Mouse (Mus musculus) intestine, embryonic 15.5 days (tissue): Measurements from ENCODE around the gene Efr3b. TPM values are rescaled to one million over a fixed set of nuclear protein-coding genes. Genes with fewer than 3 reads are reported as not detected.
"Not testable (repeated sequence)": the region's sequence is repeated elsewhere in the genome, so short reads cannot be mapped to it uniquely, and the experiment has no call there.

Experiments used
- ATAC-seq: fragments of 200-750 bp; cut with Nextera tagmentation; 2 replicates; pipeline ENCODE4 v1.8.0; 2017; ENCODE audit warnings: moderate TSS enrichment, moderate library complexity
- H3K27ac ChIP-seq: fragments of 300-500 bp; sonication (generic); 2 replicates; pipeline ENCODE4 v1.5.1; 2015; ENCODE audit warnings: mild to moderate bottlenecking, inconsistent platforms
- H3K27me3 ChIP-seq: fragments of 300-500 bp; sonication (generic); replicated peaks from 2 replicates; pipeline ENCODE4 v1.6.1; 2015; ENCODE audit warnings: inconsistent platforms
- H3K36me3 ChIP-seq: fragments of 300-500 bp; sonication (generic); 2 replicates; pipeline ENCODE4 v1.6.1; 2015; ENCODE audit warnings: inconsistent platforms
- H3K4me1 ChIP-seq: fragments of 300-500 bp; sonication (generic); replicated peaks from 2 replicates; pipeline ENCODE4 v1.6.1; 2015; ENCODE audit warnings: inconsistent platforms
- H3K4me2 ChIP-seq: fragments of 300-500 bp; sonication (generic); replicated peaks from 2 replicates; pipeline ENCODE4 v1.6.1; 2015; ENCODE audit warnings: mild to moderate bottlenecking, inconsistent platforms
- H3K4me3 ChIP-seq: fragments of 300-500 bp; sonication (generic); replicated peaks from 2 replicates; pipeline ENCODE4 v1.5.1; 2015; ENCODE audit warnings: inconsistent platforms
- H3K9ac ChIP-seq: fragments of 300-500 bp; sonication (generic); 2 replicates; pipeline ENCODE4 v1.6.1; 2015; ENCODE audit warnings: inconsistent platforms
- H3K9me3 ChIP-seq: fragments of 300-500 bp; sonication (generic); 2 replicates; pipeline ENCODE4 v1.6.1; 2016; ENCODE audit warnings: inconsistent platforms
- WGBS: fragments of 180-500 bp; shearing (Covaris S2); methylation state at CpG from one replicate; pipeline ENCODE4 v1.1.7; 2015; 5-methylcytosine and 5-hydroxymethylcytosine counted together
- polyA plus RNA-seq: library from polyadenylated mRNA; unstranded; fragments of >200 nt; fragmentation: Nextera tagmentation; extraction: Ambion mirVana; gene quantifications from 2 replicates; pipeline ENCODE4 v1.2.1, GENCODE M21; 2015

Gene Efr3b
- polyA plus RNA-seq, 1 experiment from 2014 or later, result 3.0 TPM

DNA sequence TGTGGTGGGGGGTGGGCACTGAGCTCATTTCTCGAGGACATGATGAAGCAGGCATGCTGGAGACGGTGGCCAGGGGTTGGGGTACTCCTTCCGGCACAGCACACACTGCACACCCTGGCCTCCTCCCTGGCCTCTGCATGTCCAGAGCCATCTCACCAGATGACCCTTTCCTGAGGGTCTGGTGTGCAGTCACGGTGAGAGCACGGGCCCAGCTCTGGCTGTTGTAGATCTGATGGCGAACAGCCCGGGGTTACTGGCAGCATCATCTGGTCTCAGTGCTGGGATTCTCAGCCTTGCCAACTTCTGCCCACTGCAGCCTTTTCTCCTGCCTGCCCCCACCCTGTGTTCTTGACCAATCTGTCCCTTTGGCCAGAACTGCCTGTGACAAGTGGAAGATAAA, 32.6 kb downstream of the Efr3b start:
- no peak overlapping the region for H3K4me3 ChIP-seq

DNA sequence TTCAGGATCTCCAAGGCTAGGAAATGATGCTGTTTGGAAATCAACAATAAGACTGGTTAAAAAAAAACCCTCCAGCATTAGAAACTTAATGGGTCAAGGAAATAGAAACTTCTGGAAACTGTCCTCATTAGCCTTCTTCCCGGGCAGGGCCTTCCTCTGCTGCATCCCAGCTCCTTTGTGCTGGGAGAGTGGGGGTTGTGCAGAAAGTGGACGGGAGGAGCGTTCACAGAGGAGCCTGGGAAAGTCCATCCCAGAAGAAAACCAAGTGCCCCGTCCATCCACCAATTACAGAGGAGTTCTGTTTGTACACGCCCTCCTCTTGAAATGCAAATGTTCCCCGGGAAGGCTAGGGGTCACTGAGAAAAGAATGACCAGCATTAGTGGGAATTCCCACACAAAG, 34.1 kb downstream of the Efr3b start:
- Histone ChIP-seq H3K27me3 (no peaks in the 10 kb centered on the region), H3K36me3 (no peaks in the 10 kb centered on the region), H3K27ac (no peak overlapping the region), H3K4me3 (no peak overlapping the region), H3K4me2 (no peak overlapping the region), H3K9me3 (no peaks in the 10 kb centered on the region), H3K4me1 (peaks cover 11% of the 10 kb centered on the region), H3K9ac (no peak overlapping the region)
- WGBS, result 27% methylated on average over 6 of the region's 6 CpGs
- no peak for ATAC-seq

More for the DNA sequence above, 32.6 kb downstream of the Efr3b start:
- no peak overlapping the region for H3K4me2 ChIP-seq
- no peaks in the 10 kb centered on the region for H3K27me3 ChIP-seq
- H3K4me1 ChIP-seq, result peaks cover 11% of the 10 kb centered on the region
- no peak overlapping the region for H3K9ac ChIP-seq
- 79% methylated on average over 7 of the region's 7 CpGs for WGBS
- no peak for ATAC-seq
- no peaks in the 10 kb centered on the region for H3K9me3 ChIP-seq
- no peak overlapping the region for H3K27ac ChIP-seq
- H3K36me3 ChIP-seq, result no peaks in the 10 kb centered on the region

DNA sequence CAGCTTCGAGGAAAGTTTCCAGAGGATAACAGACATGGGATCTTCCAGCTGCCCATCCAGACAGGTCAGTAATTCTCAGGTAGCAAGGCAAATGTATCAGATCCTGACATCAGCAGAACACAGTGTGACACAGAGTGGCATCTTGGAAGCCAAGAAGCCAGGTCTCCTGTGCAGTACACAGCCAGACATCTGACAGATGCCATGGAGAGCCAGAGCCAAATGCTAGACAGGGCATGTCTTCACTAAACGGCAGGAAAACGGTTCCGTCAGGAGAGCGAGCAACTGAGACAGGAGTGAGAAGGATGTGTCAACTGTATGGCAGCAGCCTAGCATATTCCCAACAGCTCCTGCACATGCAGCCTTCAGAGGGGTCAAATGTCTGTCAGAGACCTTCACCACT, 38.3 kb downstream of the Efr3b start:
- Histone ChIP-seq H3K36me3 (no peaks in the 10 kb centered on the region), H3K9me3 (no peaks in the 10 kb centered on the region), H3K27ac (no peak overlapping the region), H3K4me3 (no peak overlapping the region), H3K9ac (no peak overlapping the region), H3K4me2 (no peak overlapping the region), H3K27me3 (no peaks in the 10 kb centered on the region), H3K4me1 (no peaks in the 10 kb centered on the region)
- 88% methylated on average over 5 of the region's 5 CpGs for WGBS
- no peak for ATAC-seq

DNA sequence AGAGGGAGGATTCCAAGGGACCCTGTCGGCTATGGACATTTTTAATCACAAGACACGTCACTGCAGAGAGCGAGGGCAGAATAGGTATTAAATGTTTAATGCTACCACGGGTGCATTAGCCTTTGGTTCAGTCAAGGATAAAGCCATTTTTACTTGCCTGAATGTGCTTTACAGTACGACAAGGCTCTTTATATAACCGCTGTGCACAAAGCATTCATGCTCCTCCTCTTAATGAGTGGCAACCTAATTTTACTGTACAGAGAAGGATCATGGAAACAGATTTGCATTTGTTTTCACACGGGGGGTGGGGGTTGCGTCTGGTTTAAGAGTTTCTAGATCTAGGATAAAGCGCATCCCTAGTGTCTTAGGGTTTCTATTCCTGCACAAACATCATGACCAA, 42.0 kb downstream of the Efr3b start:
- no peak for ATAC-seq
- no peak overlapping the region for H3K4me3 ChIP-seq
- 83% methylated on average over 9 of the region's 9 CpGs for WGBS

DNA sequence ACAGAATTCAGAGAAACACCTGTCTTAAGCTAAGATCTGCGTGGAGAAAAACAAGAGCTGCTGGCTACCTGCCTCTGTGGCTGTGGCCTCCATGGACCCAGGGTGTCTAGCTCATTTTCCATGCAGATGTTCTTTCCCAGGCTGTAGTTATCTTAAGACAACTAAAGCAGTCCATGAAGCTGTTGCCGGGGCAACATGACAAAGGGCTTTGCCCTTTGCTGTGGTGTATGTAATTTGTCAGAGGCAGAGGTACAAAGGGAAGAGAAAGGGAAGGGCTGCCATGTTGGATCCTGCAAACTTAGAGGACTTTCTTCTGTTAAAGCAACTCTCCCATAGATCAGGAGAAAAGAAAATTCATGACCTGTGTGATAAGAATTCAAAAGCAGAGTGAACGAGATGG, 47.7 kb downstream of the Efr3b start:
- no peak for ATAC-seq
- WGBS, result 88% methylated on average over 3 of the region's 3 CpGs
- Histone ChIP-seq H3K27me3 (no peaks in the 10 kb centered on the region), H3K27ac (no peak overlapping the region), H3K4me3 (no peak overlapping the region), H3K4me2 (no peak overlapping the region), H3K36me3 (no peaks in the 10 kb centered on the region), H3K9ac (no peak overlapping the region), H3K4me1 (no peaks in the 10 kb centered on the region), H3K9me3 (no peaks in the 10 kb centered on the region)

More for the DNA sequence above, 42.0 kb downstream of the Efr3b start:
- no peak overlapping the region for H3K27ac ChIP-seq
- no peaks in the 10 kb centered on the region for H3K36me3 ChIP-seq
- no peaks in the 10 kb centered on the region for H3K27me3 ChIP-seq
- no peaks in the 10 kb centered on the region for H3K9me3 ChIP-seq
- no peak overlapping the region for H3K9ac ChIP-seq
- no peak overlapping the region for H3K4me2 ChIP-seq
- no peaks in the 10 kb centered on the region for H3K4me1 ChIP-seq

DNA sequence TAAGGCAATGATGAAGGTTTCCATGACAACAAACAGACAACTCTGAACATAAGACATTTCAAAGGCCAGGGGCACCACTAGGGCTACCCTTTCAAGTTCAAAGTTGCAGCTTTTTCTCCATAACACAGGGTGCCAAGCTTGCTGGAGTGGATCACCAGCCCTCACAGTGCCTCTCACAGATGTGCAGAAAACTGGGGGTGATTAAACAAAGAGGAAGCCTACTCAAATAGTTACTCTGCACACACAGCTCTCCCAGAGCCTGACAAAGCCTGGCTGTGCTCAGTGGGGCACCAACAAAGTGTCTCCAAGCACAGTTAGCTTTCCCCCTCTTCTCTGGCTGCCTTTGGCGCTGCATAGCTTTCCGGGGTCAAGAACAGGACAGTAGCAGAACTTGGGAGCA, 48.8 kb downstream of the Efr3b start:
- Histone ChIP-seq H3K27me3 (no peaks in the 10 kb centered on the region), H3K9me3 (no peaks in the 10 kb centered on the region), H3K27ac (no peak overlapping the region), H3K9ac (no peak overlapping the region), H3K36me3 (no peaks in the 10 kb centered on the region), H3K4me2 (no peak overlapping the region), H3K4me1 (no peaks in the 10 kb centered on the region), H3K4me3 (no peak overlapping the region)
- WGBS, result 38% methylated on average over 2 of the region's 2 CpGs
- ATAC-seq, result no peak

DNA sequence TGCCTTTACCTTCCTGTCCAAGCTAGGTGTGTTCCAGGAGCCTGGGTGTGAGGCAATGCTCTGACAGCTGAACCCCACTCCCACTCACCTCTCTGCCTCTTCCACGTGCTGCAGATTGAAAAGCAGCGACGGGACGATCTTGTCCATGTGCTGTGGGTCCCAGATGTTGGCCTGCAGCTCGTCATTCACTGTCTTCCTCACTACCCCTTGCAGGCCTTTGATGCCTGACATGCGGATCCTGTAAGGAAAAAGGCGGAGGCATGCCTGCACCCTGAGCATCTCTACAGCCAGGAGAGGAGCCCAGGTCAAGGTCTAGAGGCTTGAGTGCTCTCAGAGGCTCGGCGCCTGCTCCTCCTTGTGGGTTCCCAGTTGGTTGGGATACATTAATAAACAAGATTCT, 54.3 kb downstream of the Efr3b start:
- H3K4me3 ChIP-seq, result no peak overlapping the region
- 72% methylated on average over 9 of the region's 9 CpGs for WGBS

DNA sequence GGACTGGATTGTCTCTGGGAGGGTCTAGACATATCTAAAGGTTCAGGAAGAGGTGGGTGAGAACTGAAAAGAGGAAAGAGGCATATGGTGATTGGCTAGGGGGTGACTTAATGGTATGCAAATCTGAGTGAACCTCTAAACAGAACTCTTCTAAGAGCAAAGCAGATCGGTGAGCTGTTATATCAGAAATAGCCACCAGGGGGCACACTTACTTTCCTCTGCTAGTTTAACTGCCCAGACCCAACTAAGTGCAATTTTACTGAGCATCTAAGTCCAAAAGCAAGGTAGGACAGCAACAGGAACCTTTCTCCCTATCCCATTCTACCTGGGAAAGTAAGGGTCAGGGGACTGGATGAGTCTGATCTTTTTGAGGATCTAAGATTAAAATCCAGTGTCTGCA, 55.0 kb downstream of the Efr3b start:
- H3K27ac ChIP-seq, result no peak overlapping the region
- no peak overlapping the region for H3K4me3 ChIP-seq
- 3% methylated on average over 1 of the region's 1 CpGs for WGBS
- no peak for ATAC-seq
- no peak overlapping the region for H3K9ac ChIP-seq
- no peaks in the 10 kb centered on the region for H3K27me3 ChIP-seq
- H3K4me2 ChIP-seq, result no peak overlapping the region
- no peaks in the 10 kb centered on the region for H3K9me3 ChIP-seq
- H3K4me1 ChIP-seq, result peaks cover 11% of the 10 kb centered on the region
- H3K36me3 ChIP-seq, result no peaks in the 10 kb centered on the region

More for the DNA sequence above, 54.3 kb downstream of the Efr3b start:
- no peak overlapping the region for H3K27ac ChIP-seq
- H3K9me3 ChIP-seq, result no peaks in the 10 kb centered on the region
- ATAC-seq, result no peak
- peaks cover 11% of the 10 kb centered on the region for H3K4me1 ChIP-seq
- H3K9ac ChIP-seq, result no peak overlapping the region
- no peaks in the 10 kb centered on the region for H3K27me3 ChIP-seq
- H3K4me2 ChIP-seq, result no peak overlapping the region
- H3K36me3 ChIP-seq, result no peaks in the 10 kb centered on the region

DNA sequence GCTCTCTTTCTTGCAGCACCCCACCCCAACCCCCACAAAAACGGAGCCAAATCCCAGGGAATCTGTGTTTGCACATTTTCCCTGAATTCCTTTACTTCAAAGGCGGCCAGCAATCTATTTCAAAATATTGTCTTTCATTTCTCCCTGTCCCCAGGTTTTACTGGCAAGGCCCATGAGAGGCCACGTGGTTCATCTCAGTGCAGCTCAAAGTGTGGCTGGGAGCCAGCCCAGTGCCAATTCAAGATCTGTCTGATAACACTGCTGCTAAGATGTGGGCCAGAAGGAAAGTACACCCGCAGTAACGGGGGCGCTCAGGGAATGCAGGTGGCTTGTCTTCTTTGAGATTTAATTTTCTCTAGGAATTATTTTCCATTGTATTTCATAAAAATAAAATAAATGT, 56.5 kb downstream of the Efr3b start:
- no peak for ATAC-seq
- no peaks in the 10 kb centered on the region for H3K36me3 ChIP-seq
- 24% methylated on average over 6 of the region's 6 CpGs for WGBS
- H3K4me3 ChIP-seq, result peak overlapping the region; percentile 48
- H3K27ac ChIP-seq, result no peak overlapping the region
- no peaks in the 10 kb centered on the region for H3K27me3 ChIP-seq
- H3K4me1 ChIP-seq, result peaks cover 11% of the 10 kb centered on the region
- H3K9ac ChIP-seq, result peak overlapping the region; percentile 46
- no peaks in the 10 kb centered on the region for H3K9me3 ChIP-seq
- peak overlapping the region; percentile 92 for H3K4me2 ChIP-seq

DNA sequence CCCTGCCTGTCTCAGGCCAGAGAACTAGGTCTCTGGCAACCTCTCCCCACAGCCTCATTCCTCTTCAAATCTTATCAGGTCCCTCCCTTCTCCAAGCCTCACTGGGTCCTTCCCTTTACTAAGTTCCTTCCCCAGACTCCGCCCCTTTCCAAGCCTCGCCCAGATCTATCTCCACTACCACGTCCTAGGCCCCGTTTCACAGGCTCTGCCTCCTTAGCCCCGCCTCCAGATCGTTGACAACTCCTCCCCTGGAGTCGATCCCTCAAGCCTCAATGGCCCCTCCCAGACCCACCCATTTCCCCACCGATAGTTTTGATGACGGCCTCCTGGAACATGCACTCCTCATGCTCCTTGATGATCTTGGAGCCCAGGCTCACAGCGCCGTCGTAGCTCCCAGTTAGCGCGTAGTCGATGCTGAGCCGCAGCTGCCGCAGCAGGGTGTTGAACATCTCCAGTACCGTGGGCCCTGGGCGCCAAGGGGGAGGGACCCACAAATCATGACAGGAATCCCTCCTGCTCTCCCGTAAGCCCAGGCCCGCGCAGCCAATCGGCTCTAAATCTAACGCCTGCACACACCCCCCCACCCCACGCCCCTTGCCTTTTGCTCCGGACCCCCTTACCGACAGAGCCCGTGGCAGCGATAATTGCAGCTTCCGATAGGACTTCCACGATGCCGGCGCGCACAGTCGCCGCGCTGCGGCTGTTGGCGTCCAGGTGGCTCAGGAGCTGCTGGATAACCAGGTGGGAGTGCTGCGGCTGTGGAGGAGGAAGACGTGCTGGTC, 57.2 kb downstream of the Efr3b start:
- Histone ChIP-seq H3K9me3 (no peaks in the 10 kb centered on the region), H3K36me3 (no peaks in the 10 kb centered on the region), H3K27me3 (no peaks in the 10 kb centered on the region), H3K9ac (peak overlapping the region; percentile 46), H3K4me1 (peaks cover 11% of the 10 kb centered on the region), H3K4me3 (peak overlapping the region; percentile 48), H3K27ac (peak overlapping the region; percentile 64), H3K4me2 (peak overlapping the region; percentile 92)
- peak; percentile 97 for ATAC-seq
- under 1% methylated on average over 41 of the region's 41 CpGs for WGBS

DNA sequence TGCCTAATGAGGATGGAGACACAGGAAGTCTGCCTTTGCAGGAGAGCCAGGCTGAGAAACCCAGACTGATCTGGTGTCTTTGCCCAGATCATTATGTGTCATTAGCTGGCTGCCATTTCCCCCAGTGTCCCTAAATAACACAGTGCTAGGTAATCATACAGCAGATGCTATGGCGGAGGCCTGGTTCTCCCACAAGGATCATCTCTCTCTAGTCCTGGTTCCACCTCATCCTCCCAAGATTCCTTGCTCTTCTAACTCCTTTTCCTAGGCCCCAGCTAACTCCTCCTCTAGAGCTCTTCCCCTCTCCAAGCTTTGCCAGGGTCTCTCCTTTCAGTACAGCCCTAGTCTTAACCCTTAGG, 57.7 kb downstream of the Efr3b start:
- H3K27ac ChIP-seq, result 0 out of 2 replicates have a peak overlapping the region, but pooled peaks have one; percentile 58
- no peaks in the 10 kb centered on the region for H3K36me3 ChIP-seq
- WGBS, result 67% methylated on average over 1 of the region's 1 CpGs
- H3K4me2 ChIP-seq, result peak overlapping the region; percentile 92
- no peaks in the 10 kb centered on the region for H3K9me3 ChIP-seq
- H3K27me3 ChIP-seq, result no peaks in the 10 kb centered on the region
- peaks cover 11% of the 10 kb centered on the region for H3K4me1 ChIP-seq
- no peak for ATAC-seq
- peak overlapping the region; percentile 48 for H3K4me3 ChIP-seq
- no peak overlapping the region for H3K9ac ChIP-seq

DNA sequence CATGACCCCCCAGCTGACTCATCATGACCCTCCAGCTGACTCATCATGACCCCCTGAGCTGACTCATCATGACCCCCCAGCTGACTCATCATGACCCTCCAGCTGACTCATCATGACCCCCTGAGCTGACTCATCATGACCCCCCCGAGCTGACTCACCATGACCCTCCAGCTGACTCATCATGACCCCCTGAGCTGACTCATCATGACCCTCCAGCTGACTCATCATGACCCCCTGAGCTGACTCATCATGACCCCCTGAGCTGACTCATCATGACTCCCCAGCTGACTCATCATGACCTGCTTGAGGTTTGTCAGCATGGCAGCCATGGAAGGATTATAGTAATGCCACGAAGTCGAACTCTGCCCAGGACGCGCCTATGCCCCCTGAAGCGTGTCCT, 65.5 kb downstream of the Efr3b start:
- H3K4me2 ChIP-seq, H3K27ac ChIP-seq, H3K36me3 ChIP-seq, H3K9me3 ChIP-seq, H3K4me1 ChIP-seq, H3K27me3 ChIP-seq, H3K9ac ChIP-seq, H3K4me3 ChIP-seq, ATAC-seq: not testable (repeated sequence)
- WGBS, result 90% methylated on average over 6 of the region's 6 CpGs

DNA sequence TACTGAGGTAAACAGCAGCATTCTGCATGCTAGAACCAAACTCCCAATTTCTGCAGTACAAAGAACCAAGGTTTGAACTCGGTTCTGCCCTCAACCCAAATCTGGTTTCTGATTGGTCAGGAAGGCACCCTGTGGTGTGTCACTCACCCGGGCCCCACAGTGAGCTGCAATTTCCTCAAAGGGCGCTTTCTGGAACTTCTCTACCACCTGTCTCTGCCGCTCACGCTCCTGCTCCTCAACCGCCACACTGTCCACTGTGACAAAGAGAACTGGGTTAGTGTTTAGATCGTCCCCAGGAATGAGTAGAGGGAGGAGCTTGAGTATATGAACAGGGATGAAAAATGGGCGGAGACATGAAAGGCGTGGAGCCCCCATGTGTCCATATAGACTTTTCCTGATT, 70.3 kb downstream of the Efr3b start:
- no peaks in the 10 kb centered on the region for H3K36me3 ChIP-seq
- no peak overlapping the region for H3K9ac ChIP-seq
- no peak for ATAC-seq
- no peak overlapping the region for H3K4me3 ChIP-seq
- H3K4me1 ChIP-seq, result no peaks in the 10 kb centered on the region
- H3K4me2 ChIP-seq, result no peak overlapping the region
- no peak overlapping the region for H3K27ac ChIP-seq
- no peaks in the 10 kb centered on the region for H3K9me3 ChIP-seq
- WGBS, result 71% methylated on average over 9 of the region's 9 CpGs
- no peaks in the 10 kb centered on the region for H3K27me3 ChIP-seq
